Mouse (Mus musculus) midbrain, postnatal 0 days (tissue): Measurements from ENCODE around the gene Rbm28. TPM values are rescaled to one million over a fixed set of nuclear protein-coding genes. Genes with fewer than 3 reads are reported as not detected.

ENCODE experiments used
- ATAC-seq: fragments of 200-750 bp; cut with Nextera tagmentation; 2 replicates; pipeline ENCODE4 v1.8.0; 2017; ENCODE audit warnings: moderate number of reproducible peaks, mild to moderate bottlenecking, moderate TSS enrichment, moderate library complexity; ENCODE audit not compliant: low FRiP score
- DNase-seq: peaks from one replicate; pipeline ENCODE4 v3.0.0-alpha.2; 2015; ENCODE audit warnings: low spot score
- H3K27ac ChIP-seq: fragments of 300-500 bp; sonication (generic); 2 replicates; pipeline ENCODE4 v1.5.1; 2014; ENCODE audit warnings: low read depth, mild to moderate bottlenecking, low read length, mixed read lengths
- H3K27me3 ChIP-seq: fragments of 300-500 bp; sonication (generic); 2 replicates; pipeline ENCODE4 v1.6.1; 2014; ENCODE audit warnings: low read length, control low read depth, mixed read lengths; ENCODE audit not compliant: insufficient read depth
- H3K36me3 ChIP-seq: fragments of 300-500 bp; sonication (generic); 2 replicates; pipeline ENCODE4 v1.6.1; 2014; ENCODE audit warnings: low read length, control low read depth, mixed read lengths; ENCODE audit not compliant: insufficient read depth
- H3K4me1 ChIP-seq: fragments of 300-500 bp; sonication (generic); 2 replicates; pipeline ENCODE4 v1.6.1; 2014; ENCODE audit warnings: mild to moderate bottlenecking, control low read depth, antibody characterized with exemption, low read length, mixed read lengths; ENCODE audit not compliant: insufficient read depth
- H3K4me2 ChIP-seq: fragments of 300-500 bp; sonication (generic); 2 replicates; pipeline ENCODE4 v1.6.1; 2014; ENCODE audit warnings: low read depth, mild to moderate bottlenecking, low read length, mixed read lengths; ENCODE audit not compliant: poor library complexity, severe bottlenecking
- H3K4me3 ChIP-seq: fragments of 300-500 bp; sonication (generic); 2 replicates; pipeline ENCODE4 v1.5.1; 2014; ENCODE audit warnings: low read depth, mild to moderate bottlenecking, low read length, moderate library complexity
- H3K9ac ChIP-seq: fragments of 300-500 bp; sonication (generic); replicated peaks from 2 replicates; pipeline ENCODE4 v1.6.1; 2014; ENCODE audit warnings: mild to moderate bottlenecking, low read length, moderate library complexity, mixed read lengths; ENCODE audit not compliant: poor library complexity, severe bottlenecking
- H3K9me3 ChIP-seq: fragments of 300-500 bp; sonication (generic); 2 replicates; pipeline ENCODE4 v1.6.1; 2016; ENCODE audit warnings: low read length, control low read depth
- CTCF ChIP-seq: IDR thresholded peaks from 2 replicates; pipeline ENCODE4 v1.5.1; 2016; ENCODE audit warnings: antibody characterized with exemption, mild to moderate bottlenecking
- WGBS: fragments of 180-500 bp; shearing (Covaris S2); extraction: QIAGEN DNeasy Blood & Tissue Kit; methylation state at CpG from one replicate; pipeline ENCODE4 v1.1.7; 2014; 5-methylcytosine and 5-hydroxymethylcytosine counted together
- polyA plus RNA-seq: library from polyadenylated mRNA; unstranded; fragments of >200 nt; fragmentation: Nextera tagmentation; extraction: Ambion mirVana; gene quantifications from 2 replicates; pipeline ENCODE4 v1.2.1, GENCODE M21; 2015
- total RNA-seq: library from RNA; depleted of rRNA; stranded (reverse); fragments of >200 nt; gene quantifications from 2 replicates; pipeline ENCODE4 v1.2.3, GENCODE M21; 2014

Gene Rbm28
- total and polyA plus RNA-seq, 2 experiments from 2014 or later: 17.8 to 20.9 TPM

DNA sequence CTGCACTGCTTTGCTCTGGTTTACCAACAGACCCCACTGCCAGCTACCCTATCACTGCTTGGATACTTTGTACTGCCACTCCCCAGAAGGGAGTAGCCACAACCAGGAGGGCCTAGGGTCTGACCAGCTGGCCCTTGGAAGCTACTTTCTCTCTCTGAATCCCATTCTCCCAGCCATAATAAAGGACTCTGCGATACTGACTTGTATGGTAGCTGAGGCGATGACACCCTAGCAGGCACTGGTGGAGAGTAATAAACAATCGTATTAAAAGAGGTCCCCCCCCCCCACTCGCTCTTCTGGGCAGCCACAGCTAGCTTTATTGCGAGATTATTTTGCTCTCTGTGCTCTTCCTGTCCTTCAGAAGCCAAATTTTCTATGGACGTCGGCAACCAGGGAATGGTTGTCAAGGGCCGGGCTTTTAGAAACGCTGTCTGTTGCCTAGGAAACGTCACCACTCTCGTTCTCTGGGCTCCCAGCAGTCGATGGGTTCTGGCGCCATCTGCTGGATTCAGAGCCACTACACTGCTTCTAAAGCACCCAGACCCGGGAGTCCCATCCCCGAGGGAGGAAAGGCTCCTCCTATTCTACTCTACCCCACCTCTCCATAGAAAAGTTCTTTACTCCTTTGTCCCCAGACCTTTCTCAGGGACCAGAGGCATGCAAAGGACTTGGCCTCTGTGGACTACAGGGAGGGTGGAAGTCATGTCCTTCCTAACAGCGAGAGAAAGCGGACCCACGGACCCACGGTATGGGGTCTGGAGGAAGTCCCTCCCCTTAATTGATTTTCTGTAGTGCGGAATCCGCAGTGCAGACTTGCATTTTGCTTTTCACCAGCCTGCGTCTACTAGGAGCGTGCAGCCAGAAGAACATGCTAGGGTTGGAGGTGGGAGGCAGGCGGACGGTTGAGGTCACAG is 33.8 kb upstream of the Rbm28 start:
- Histone ChIP-seq H3K9me3 (no peaks in the 10 kb centered on the region), H3K27me3 (no peaks in the 10 kb centered on the region), H3K4me2 (peak overlapping the region; percentile 55), H3K9ac (peak overlapping the region; percentile 39; the same call in 1 of the 2 replicates), H3K27ac (peak overlapping the region; percentile 40), H3K36me3 (peaks cover 28% of the 10 kb centered on the region), H3K4me1 (0 out of 2 replicates have a peak, but pooled peaks cover 7% of the 10 kb centered on the region), H3K4me3 (peak overlapping the region; percentile 30; the same call in 1 of the 2 replicates)
- peak; percentile 98 for DNase-seq
- TF ChIP-seq CTCF: peak; percentile 95
- 5% methylated on average over 25 of the region's 25 CpGs for WGBS
- peak; percentile 82 for ATAC-seq

GRCm38 (mm10) chr6:29195846-29196698 is 31.3 kb upstream of the Rbm28 start:
- no peaks in the 10 kb centered on the region for H3K27me3 ChIP-seq
- no peak for TF ChIP-seq CTCF
- H3K4me3 ChIP-seq: no peak overlapping the region
- ATAC-seq (no peak; the same call in 1 of the 2 replicates), DNase-seq (peak; percentile 51)
- no peak overlapping the region for H3K27ac ChIP-seq
- H3K4me1 ChIP-seq: 0 out of 2 replicates have a peak, but pooled peaks cover 7% of the 10 kb centered on the region
- H3K9ac ChIP-seq: no peak overlapping the region
- H3K9me3 ChIP-seq: no peaks in the 10 kb centered on the region
- 84% methylated on average over 5 of the region's 5 CpGs for WGBS
- no peak overlapping the region for H3K4me2 ChIP-seq
- H3K36me3 ChIP-seq: peaks cover 7% of the 10 kb centered on the region

- DNase-seq (no peak), ATAC-seq (no peak)
- no peaks in the 10 kb centered on the region for H3K36me3 ChIP-seq
- TF ChIP-seq CTCF: no peak
- H3K27me3 ChIP-seq: no peaks in the 10 kb centered on the region
- H3K9me3 ChIP-seq: no peaks in the 10 kb centered on the region
- H3K4me1 ChIP-seq: 0 out of 2 replicates have a peak, but pooled peaks cover 7% of the 10 kb centered on the region
- no peak overlapping the region for H3K9ac ChIP-seq
- no peak overlapping the region for H3K4me3 ChIP-seq
- no peak overlapping the region for H3K27ac ChIP-seq
- 89% methylated on average over 5 of the region's 5 CpGs for WGBS
- no peak overlapping the region for H3K4me2 ChIP-seq
Observed at GRCm38 (mm10) chr6:29195146-29195545, 30.3 kb upstream of the Rbm28 start.

GRCm38 (mm10) chr6:29193961-29194750 is 29.4 kb upstream of the Rbm28 start:
- H3K9ac ChIP-seq: no peak overlapping the region
- H3K9me3 ChIP-seq: no peaks in the 10 kb centered on the region
- H3K27ac ChIP-seq: no peak overlapping the region
- no peak overlapping the region for H3K4me2 ChIP-seq
- DNase-seq (no peak), ATAC-seq (no peak)
- no peaks in the 10 kb centered on the region for H3K36me3 ChIP-seq
- H3K4me3 ChIP-seq: no peak overlapping the region
- H3K4me1 ChIP-seq: 0 out of 2 replicates have a peak, but pooled peaks cover 7% of the 10 kb centered on the region
- no peaks in the 10 kb centered on the region for H3K27me3 ChIP-seq
- no peak for TF ChIP-seq CTCF
- 73% methylated on average over 15 of the region's 15 CpGs for WGBS

DNA sequence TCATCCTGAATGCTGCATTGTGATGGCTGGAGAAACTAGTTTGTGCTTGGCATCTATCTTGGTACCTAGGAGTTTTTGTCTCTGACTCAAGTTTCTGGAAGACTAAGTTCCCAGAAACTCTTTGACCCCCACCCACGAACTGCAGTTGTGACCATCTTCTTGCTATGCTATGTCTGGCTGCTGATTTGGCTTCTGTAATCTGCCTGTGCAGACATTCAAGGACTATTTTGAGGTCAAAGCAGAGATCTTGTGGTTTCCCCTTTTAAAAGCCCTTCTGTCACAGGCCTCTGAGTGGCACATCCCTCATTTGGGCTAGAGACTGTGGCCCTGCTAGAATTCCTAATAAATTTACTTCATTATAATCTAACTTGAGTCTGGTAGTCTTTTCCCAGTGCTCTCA is 23.1 kb upstream of the Rbm28 start:
- Histone ChIP-seq H3K4me3 (no peak overlapping the region), H3K4me1 (no peaks in the 10 kb centered on the region), H3K27ac (no peak overlapping the region), H3K4me2 (no peak overlapping the region), H3K9ac (no peak overlapping the region), H3K36me3 (no peaks in the 10 kb centered on the region), H3K9me3 (no peaks in the 10 kb centered on the region), H3K27me3 (no peaks in the 10 kb centered on the region)
- DNase-seq (no peak), ATAC-seq (no peak)
- 83% methylated on average over 1 of the region's 1 CpGs for WGBS
- TF ChIP-seq CTCF: no peak
